Mouse (Mus musculus) erythroid progenitor cell, adult 5-6 weeks (primary cell): Measurements from ENCODE around the gene Spata6. TPM values are rescaled to one million over a fixed set of nuclear protein-coding genes. Genes with fewer than 3 reads are reported as not detected.
A peak's percentile ranks its signal among the peaks of the same experiment; 100 is the strongest.

Source experiments
- ATAC-seq: replicated peaks from 2 replicates; pipeline ENCODE4 v1.8.0; 2016; ENCODE audit warnings: moderate number of reproducible peaks, mild to moderate bottlenecking, moderate TSS enrichment, inconsistent platforms; ENCODE audit not compliant: poor library complexity, low FRiP score, severe bottlenecking
- total RNA-seq, 2 experiments: library from RNA; stranded (forward) in 1 of 2; stranded (reverse) in 1 of 2; fragments of 150-400 nt in 1 of 2; fragments of 186-747, 209-891 nt in 1 of 2; gene quantifications; 2 replicates each; pipeline versions ENCODE4 v1.2.3 to v1.2.4; 2015 to 2017; ENCODE audit warnings: low replicate concordance in 2 of 2

Gene Spata6
- total RNA-seq (2015; ENCODE audit: low replicate concordance) (1.4 and 8.0 TPM in 2 replicates), total RNA-seq (2017; ENCODE audit: low replicate concordance) (5.1 and 10.8 TPM in 2 replicates)

DNA sequence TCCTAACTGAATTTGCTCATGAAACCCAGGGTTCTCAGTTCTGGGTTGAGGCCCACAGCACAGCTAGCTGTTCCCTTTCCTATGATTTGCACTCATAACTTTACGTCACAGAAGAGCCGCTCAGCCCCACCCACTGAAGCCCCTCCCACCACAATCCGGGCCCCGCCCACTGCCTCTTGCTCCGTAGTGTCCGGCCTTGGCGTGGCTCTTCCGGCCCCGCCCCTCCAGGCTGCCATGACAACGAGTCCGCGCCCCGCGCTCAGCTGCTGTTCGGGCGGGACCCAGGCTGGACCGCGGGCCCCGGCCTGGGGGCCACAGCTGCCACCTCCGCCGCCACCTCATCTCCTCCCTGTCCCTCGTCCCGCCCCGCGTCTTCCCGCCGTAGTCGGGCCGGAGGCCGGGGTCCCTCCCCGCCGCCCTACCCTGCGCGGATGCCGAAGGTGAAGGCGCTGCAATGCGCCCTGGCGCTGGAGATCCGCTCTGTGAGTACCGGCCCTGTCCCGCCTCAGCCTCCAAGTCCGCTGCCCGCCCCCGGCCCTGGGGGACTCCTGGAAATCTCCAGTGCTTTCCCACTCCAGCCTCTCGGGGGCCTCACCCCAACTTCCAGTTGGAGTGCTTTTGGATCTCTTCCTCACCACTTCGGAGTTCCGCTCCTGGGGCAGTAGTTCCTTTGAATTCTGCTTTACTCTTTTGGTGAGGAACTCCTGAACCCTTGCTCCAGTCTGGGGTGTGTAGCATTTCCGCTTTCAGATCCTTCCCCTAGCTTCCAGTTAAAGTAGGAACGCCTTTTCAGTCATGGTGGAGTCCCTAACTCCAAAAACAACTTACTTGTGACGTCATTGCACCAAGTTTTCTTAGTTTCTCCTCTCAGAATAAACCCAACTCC is at the start of gene Spata6:
Spata6 (plus strand) TSS at position 209 of the 886 bp plus-strand sequence.
- ATAC-seq, result peak; percentile 89

DNA sequence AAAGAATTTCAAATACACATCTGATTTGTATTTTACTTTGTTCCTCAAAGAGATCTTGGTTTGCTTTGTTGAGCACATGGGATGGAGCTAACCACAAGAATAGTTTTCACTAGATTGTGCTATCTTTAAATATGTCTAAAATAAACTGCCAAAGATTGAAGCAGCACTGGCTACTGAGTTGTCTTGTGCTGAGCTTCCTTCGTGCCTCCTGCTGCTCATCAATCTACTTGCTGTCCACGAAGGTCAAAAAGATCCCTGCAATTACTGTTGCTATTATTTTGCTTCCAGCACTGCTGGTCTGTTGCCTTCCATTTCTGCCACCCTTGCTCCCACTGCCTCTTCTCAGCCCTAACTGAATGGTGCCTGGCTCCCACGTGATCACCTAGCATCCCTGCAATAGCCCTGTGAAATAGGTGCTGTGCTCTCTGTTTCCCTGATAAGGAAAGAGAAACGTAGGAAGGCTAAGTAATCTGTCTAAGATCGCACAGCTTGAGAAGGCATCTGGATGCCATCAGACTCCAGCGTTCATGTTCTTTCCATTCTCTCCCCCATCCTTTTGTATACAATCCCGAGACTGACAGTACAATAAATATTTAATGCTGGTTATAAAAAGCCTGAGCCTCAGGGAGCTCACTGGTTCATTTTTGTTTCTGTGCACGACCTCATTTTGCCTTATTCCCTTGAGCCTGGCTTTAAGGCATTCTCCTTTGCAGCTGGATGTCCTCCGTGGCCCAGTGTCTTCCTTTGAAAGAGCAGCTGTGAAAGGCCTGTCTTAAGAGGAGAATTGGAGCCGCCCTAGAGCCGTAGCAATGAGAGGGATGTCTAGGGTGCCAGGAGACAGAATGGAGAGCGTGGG is 49.0 kb upstream of the Spata6 start:
- ATAC-seq, result no peak

- no peak for ATAC-seq
Measured at GRCm38 (mm10) chr4:111671440-111671839, 48.3 kb upstream of the Spata6 start.

DNA sequence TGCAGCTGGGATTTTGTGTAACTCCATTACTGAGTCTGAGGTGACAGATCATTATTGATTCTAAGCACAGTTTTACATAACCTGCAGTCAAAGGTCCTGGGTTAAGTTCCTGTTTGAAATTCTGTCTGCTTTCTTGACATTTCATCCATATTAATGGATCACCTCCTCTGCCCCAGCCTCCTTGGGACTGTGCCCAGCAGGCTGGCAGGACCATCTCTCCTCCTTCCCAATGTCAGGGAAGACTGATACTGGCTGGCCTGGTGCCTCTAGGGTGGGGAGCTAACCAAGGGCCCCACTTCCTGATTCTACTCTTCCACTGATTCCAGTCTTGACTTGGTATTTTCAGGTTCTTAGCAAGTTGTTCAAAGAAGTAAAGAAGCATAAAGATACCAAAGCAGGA is 45.9 kb upstream of the Spata6 start:
- ATAC-seq, result no peak

DNA sequence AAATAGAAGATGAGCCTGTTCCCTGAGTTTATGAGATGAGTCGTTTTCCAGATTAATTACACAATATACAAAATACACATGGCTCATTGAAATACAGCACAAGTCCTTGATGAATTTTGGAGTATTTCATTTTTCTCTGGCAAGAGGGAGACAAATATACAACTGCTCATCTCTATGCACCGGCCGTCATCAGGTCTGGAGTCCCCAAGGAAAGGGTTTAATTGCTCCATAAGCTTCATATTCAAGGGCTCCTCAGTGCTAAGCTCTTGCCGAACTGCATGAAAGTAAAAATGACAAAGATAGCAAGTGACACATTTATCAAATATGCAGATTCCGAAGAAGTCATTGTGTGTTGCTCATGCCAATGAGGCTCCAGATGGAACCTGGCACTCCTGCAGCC is 37.9 kb upstream of the Spata6 start:
- ATAC-seq, result no peak

DNA sequence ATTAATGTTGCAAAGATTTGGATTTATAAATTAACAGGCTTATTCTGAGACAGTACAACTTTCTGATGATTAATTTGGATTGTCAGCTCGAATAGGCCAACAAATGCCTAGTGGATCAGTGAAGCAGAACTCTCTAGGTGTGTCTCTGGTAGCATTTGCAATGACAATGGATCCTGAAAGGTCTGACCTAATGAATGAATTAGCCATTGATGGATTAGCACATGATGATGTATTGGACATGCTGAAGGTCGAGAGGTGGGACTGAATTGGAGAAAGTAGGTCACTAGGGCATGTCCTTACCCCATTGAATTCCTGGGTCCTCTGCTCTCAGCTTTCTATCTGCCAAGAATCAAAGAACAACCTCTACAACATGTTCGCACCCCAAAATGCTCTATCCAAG is 37.0 kb upstream of the Spata6 start:
- ATAC-seq, result no peak

GRCm38 (mm10) chr4:111683843-111684242 is 35.9 kb upstream of the Spata6 start:
- ATAC-seq, result no peak

DNA sequence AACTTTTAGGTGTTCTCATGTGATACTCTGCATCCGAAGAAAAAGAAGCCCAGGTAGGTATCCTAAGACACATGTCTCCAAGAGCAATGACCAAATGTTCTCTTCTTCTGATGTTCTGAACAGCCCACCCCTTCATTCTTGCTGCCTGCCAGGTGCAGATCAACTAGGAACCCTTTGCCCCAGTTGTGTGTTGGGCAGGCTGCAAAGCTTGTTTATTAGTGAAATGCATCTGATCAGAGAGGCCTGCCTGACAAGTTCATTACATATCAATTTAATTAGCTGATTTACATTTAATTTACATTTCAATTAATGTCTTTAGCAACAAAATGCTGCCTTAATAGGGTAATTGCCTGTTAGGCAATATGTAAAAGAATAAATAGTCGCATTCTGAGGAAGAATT is 33.8 kb upstream of the Spata6 start:
- ATAC-seq, result no peak

GRCm38 (mm10) chr4:111686951-111687350 is 32.8 kb upstream of the Spata6 start:
- ATAC-seq, result no peak

GRCm38 (mm10) chr4:111687613-111688012 is 32.2 kb upstream of the Spata6 start:
- ATAC-seq, result no peak

DNA sequence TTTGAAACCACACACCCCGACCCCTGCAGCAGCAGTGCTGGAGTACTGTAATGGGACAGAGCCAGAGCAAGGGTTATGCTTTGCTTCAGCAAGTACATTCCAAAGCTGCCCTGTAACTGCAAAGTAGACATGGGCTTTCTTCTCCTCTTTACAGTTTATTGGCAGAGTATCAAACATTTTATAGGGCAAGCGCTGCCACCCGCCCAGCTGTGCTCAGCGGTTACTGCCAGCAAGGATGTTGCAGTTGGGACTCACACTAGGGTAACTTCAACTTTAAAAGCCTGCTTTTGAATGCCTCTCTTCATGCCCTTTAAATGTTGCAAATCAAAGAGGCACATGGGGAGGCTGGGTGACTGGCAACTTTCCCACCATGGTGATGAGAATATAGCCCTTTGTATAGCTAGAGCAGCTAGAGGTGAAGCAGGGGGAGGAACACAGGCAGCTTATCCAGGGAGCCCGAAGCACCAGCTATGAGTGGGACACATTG is 28.7 kb upstream of the Spata6 start:
- no peak for ATAC-seq

DNA sequence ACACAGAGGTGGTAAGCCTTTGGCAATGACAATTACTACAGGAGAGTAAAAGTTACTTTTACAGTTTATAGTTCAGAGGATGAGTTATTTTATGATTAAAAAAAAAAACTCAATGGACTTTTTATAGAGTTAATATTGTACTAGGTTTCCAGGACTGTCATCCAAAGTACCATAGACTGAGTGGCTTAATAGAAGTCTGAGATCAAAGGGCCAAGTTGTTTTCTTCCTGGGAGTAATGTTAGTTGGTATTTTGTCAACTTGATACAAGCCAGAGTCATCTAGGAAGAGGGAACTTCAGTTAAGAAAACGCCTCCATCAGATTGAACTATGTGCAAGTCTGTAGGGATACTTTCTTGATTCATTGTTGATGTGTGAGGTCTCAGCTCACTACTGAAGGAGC is 18.4 kb upstream of the Spata6 start:
- no peak for ATAC-seq

DNA sequence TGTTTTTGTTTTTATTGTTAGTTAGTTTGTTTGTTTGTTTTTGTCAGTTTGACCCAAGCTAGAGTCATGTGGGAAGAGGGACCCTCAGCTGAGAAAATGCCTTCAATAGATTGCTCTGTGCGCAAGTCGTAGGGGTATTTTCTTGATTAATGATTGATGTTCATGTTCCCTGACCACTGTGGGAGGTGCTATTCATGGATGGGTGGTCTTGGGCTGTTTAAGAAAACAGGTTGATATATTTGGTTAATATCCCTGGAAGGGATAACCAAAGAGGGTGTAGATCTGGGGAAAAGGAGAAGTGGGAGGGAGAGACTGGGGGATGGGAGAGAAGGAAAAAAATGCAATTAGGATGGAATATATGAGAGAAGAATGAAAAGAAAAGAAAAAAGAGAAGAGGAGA is 15.7 kb upstream of the Spata6 start:
- ATAC-seq, result no peak

DNA sequence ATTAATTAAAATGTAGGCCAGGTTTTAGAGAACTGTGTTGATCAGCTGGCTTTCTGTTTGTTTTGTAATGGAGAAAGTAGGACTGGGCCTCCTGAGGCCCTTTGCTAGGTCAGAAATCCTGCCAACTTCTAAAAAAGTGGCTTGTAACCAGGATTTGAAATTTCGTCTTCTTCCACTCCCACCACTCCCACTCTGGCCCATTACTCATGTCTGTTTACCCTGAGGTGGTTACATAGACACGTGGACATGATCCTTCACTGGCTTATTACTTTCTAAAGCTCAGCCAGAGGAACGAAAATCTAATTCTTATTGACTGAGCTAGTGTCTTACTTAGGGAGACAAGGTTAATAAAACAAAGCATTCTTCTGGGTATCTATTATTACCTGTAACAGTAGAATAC is 14.8 kb upstream of the Spata6 start:
- no peak for ATAC-seq

- no peak for ATAC-seq
Measured at GRCm38 (mm10) chr4:111719296-111719695, 488 bp upstream of the Spata6 start.

- no peak for ATAC-seq
Measured at GRCm38 (mm10) chr4:111720662-111721003, 849 bp downstream of the Spata6 start.

- no peak for ATAC-seq
Measured at GRCm38 (mm10) chr4:111721121-111721840, 1.5 kb downstream of the Spata6 start.

DNA sequence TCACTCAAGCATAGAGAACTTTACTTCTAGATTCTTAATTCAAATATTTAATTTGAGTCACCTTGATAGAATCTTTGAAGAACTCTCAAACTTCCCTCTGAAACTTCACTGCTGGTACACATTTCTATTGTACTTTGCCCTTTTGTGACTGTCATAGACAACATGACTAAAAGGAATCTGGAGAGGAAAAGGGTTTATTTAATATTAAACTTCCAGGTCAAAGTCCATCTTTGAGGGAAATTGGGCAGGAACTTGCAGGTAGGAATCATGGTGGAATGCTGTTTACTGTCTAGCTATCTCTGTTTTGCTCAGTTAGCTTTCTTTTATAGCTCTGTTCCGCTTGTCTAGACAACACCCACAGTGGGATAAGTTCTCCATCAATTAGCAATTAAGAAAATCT is 17.8 kb downstream of the Spata6 start:
- ATAC-seq, result no peak

DNA sequence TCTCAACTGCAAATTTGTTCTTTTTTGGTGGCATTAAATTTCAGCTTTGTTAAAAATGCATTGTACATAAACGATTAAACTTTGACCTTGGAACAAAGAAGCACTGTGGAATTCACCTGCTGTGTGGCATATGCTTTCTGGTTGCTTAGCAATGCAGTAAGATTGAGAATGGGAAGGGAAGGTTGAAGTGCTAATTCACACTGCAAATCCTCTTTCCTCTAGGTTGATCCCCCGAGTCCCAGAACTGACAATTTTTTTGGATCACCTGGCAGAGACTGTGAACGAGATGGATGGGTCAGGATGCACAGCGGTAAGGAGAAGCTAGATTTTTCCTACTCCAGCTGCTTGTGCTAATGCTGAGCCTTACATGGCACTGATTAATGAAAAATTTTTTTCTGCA is 60.7 kb downstream of the Spata6 start:
- ATAC-seq, result no peak

GRCm38 (mm10) chr4:111799892-111800291 is 80.1 kb downstream of the Spata6 start:
- peak; percentile 57; the same call in 1 of the 2 replicates for ATAC-seq
